Comparison of ENCODE assay signal across 8 mouse cellular contexts in genomic region chr8:116504477-116505120, GRCm38 (mm10). TPM values are rescaled to one million over a fixed set of nuclear protein-coding genes. Genes with fewer than 3 reads are reported as not detected.
DNase-seq lines count a peak whose midpoint lies in the region; ATAC-seq and TF ChIP-seq lines count a peak whose summit lies in the region.

TSS of gene Dynlrb2 (plus strand) at chr8:116504974.

- peak within 1 kb of the TSS; percentile 60 for H3K4me2 ChIP-seq in embryonic facial prominence, embryonic 14.5 days (ENCODE audit: low read depth, low read length)
- peak within 1 kb of the TSS; percentile 76 for H3K4me2 ChIP-seq in limb, embryonic 12.5 days
- H3K4me2 ChIP-seq in midbrain, embryonic 13.5 days (replicated peaks) = peak within 1 kb of the TSS; percentile 73

- H3K27me3 ChIP-seq in embryonic facial prominence, embryonic 14.5 days (replicated peaks; ENCODE audit: control insufficient read depth, insufficient read depth, low read length) = no peaks in the 10 kb centered on the region
- H3K27me3 ChIP-seq in heart, embryonic 10.5 days (ENCODE audit: insufficient read depth, poor library complexity, severe bottlenecking) = no peaks in the 10 kb centered on the region
- no peaks in the 10 kb centered on the region for H3K27me3 ChIP-seq in limb, embryonic 12.5 days
- no peaks in the 10 kb centered on the region for H3K27me3 ChIP-seq in midbrain, embryonic 13.5 days

- no peak within 1 kb of the TSS for H3K27ac ChIP-seq in bone marrow, adult 2 months (ENCODE audit: control insufficient read depth, insufficient read depth, low read depth, low read length, poor library complexity)
- H3K27ac ChIP-seq in embryonic facial prominence, embryonic 14.5 days (replicated peaks; ENCODE audit: low read depth, low read length) = no peak within 1 kb of the TSS
- peak within 1 kb of the TSS; percentile 65 for H3K27ac ChIP-seq in heart, embryonic 10.5 days
- H3K27ac ChIP-seq in limb, embryonic 12.5 days = no peak within 1 kb of the TSS
- H3K27ac ChIP-seq in midbrain, embryonic 13.5 days = 0 out of 2 replicates have a peak within 1 kb of the TSS, but pooled peaks have one; percentile 47

- ATAC-seq in embryonic facial prominence, embryonic 14.5 days (ENCODE audit: low read depth) = peak; percentile 95
- peak; percentile 90; the same call in 1 of the 2 replicates for ATAC-seq in limb, embryonic 12.5 days (ENCODE audit: insufficient number of reproducible peaks, insufficient read depth, low FRiP score, low TSS enrichment, low read depth)
- ATAC-seq in midbrain, embryonic 13.5 days = peak; percentile 97

- 6% methylated on average over 19 of the region's 19 CpGs for WGBS in bone marrow, adult 2 months
- WGBS in embryonic facial prominence, embryonic 14.5 days = 7% methylated on average over 19 of the region's 19 CpGs
- 8% methylated on average over 19 of the region's 19 CpGs for WGBS in heart, embryonic 10.5 days
- 10% methylated on average over 19 of the region's 19 CpGs for WGBS in limb, embryonic 12.5 days
- 8% methylated on average over 19 of the region's 19 CpGs for WGBS in midbrain, embryonic 13.5 days

- peak within 1 kb of the TSS; percentile 55 for H3K4me3 ChIP-seq in bone marrow, adult 2 months (replicated peaks; ENCODE audit: control insufficient read depth, low read depth, low read length)
- H3K4me3 ChIP-seq in embryonic facial prominence, embryonic 14.5 days (ENCODE audit: low read depth, low read length) = peak within 1 kb of the TSS; percentile 35
- H3K4me3 ChIP-seq in heart, embryonic 10.5 days = peak within 1 kb of the TSS; percentile 60
- peak within 1 kb of the TSS; percentile 40 for H3K4me3 ChIP-seq in limb, embryonic 12.5 days (replicated peaks)
- H3K4me3 ChIP-seq in midbrain, embryonic 13.5 days (replicated peaks) = peak within 1 kb of the TSS; percentile 44

- DNase-seq in embryonic facial prominence, embryonic 14.5 days (ENCODE audit: low spot score) = peak; percentile 98
- DNase-seq in heart, embryonic 10.5 days (ENCODE audit: low spot score) = peak; percentile 97
- peak; percentile 92 for DNase-seq in kidney, adult 9 months
- DNase-seq in skeletal muscle tissue, adult 2 months (ENCODE audit: low read depth, low spot score) = peak; percentile 91
- peak; percentile 83 for DNase-seq in yolk sac, embryonic 10.5 days (ENCODE audit: low spot score)

- H3K4me1 ChIP-seq in bone marrow, adult 2 months (ENCODE audit: control insufficient read depth, insufficient read depth, low read length) = no peaks in the 10 kb centered on the region; the same call in 1 of the 2 replicates
- no peaks in the 10 kb centered on the region for H3K4me1 ChIP-seq in embryonic facial prominence, embryonic 14.5 days (ENCODE audit: control insufficient read depth, insufficient read depth, low read length)
- peaks cover 14% of the 10 kb centered on the region; the same call in 1 of the 2 replicates for H3K4me1 ChIP-seq in heart, embryonic 10.5 days
- 0 out of 2 replicates have a peak, but pooled peaks cover 4% of the 10 kb centered on the region for H3K4me1 ChIP-seq in limb, embryonic 12.5 days (replicated peaks)
- peaks cover 8% of the 10 kb centered on the region; the same call in 1 of the 2 replicates for H3K4me1 ChIP-seq in midbrain, embryonic 13.5 days (replicated peaks)

- H3K9ac ChIP-seq in embryonic facial prominence, embryonic 14.5 days (ENCODE audit: low read depth, low read length) = peak within 1 kb of the TSS; percentile 49
- peak within 1 kb of the TSS; percentile 47; the same call in 1 of the 2 replicates for H3K9ac ChIP-seq in limb, embryonic 12.5 days (replicated peaks)
- peak within 1 kb of the TSS; percentile 67 for H3K9ac ChIP-seq in midbrain, embryonic 13.5 days (replicated peaks)

- TF ChIP-seq CTCF in bone marrow, adult 2 months (IDR thresholded peaks at IDR 0.05; ENCODE audit: control insufficient read depth, insufficient read depth, low read length) = no peak

- H3K36me3 ChIP-seq in embryonic facial prominence, embryonic 14.5 days (ENCODE audit: control insufficient read depth, insufficient read depth, low read length) = no peaks in the 10 kb centered on the region
- H3K36me3 ChIP-seq in heart, embryonic 10.5 days = no peaks in the 10 kb centered on the region
- no peaks in the 10 kb centered on the region for H3K36me3 ChIP-seq in limb, embryonic 12.5 days
- H3K36me3 ChIP-seq in midbrain, embryonic 13.5 days = no peaks in the 10 kb centered on the region

- 0 out of 2 replicates have a peak, but pooled peaks cover 3% of the 10 kb centered on the region for H3K9me3 ChIP-seq in embryonic facial prominence, embryonic 14.5 days (ENCODE audit: control insufficient read depth, low read length)
- no peaks in the 10 kb centered on the region for H3K9me3 ChIP-seq in heart, embryonic 10.5 days
- no peaks in the 10 kb centered on the region for H3K9me3 ChIP-seq in limb, embryonic 12.5 days
- H3K9me3 ChIP-seq in midbrain, embryonic 13.5 days = no peaks in the 10 kb centered on the region

- peak; percentile 43; the same call in 1 of the 2 replicates for TF ChIP-seq POLR2A in bone marrow, adult 2 months (IDR thresholded peaks at IDR 0.05; ENCODE audit: borderline replicate concordance, control insufficient read depth, low read depth, low read length)

RNA-seq across cellular contexts. Expression of gene Dynlrb2, which starts in this region (rescaled TPM):
- polyA plus RNA-seq in bone marrow, adult 2 months (2011; ENCODE audit: insufficient read depth, insufficient read length, low replicate concordance, missing spikeins) = not detected in 2 replicates
- polyA plus RNA-seq in embryonic facial prominence, embryonic 14.5 days (2014; fragmentation: Nextera tagmentation; extraction: Ambion mirVana) = 11.4 and 52.2 TPM in 2 replicates
- polyA plus RNA-seq in heart, embryonic 10.5 days (2016; fragmentation: Nextera tagmentation; extraction: Ambion mirVana) = not detected in 2 replicates
- not detected in 2 replicates for polyA plus RNA-seq in limb, embryonic 12.5 days (2016; fragmentation: Nextera tagmentation; extraction: Ambion mirVana)
- 2.6 and 7.8 TPM in 2 replicates for polyA plus RNA-seq in midbrain, embryonic 13.5 days (2015; fragmentation: Nextera tagmentation; extraction: Ambion mirVana)

Comparison
In these comparisons a context has a peak if more than half of its experiments do, and no peak if none do; other contexts are left out.
1. Peak in DNase-seq, H3K4me3 ChIP-seq and H3K27ac ChIP-seq in heart, embryonic 10.5 days; RNA of the gene not detected or under 1 TPM.
2. Peak in ATAC-seq, H3K4me3 ChIP-seq, H3K9ac ChIP-seq and H3K4me2 ChIP-seq in limb, embryonic 12.5 days; RNA of the gene not detected or under 1 TPM.